ENCODE assay signal across 31 mouse cellular contexts in the genomic region with DNA sequence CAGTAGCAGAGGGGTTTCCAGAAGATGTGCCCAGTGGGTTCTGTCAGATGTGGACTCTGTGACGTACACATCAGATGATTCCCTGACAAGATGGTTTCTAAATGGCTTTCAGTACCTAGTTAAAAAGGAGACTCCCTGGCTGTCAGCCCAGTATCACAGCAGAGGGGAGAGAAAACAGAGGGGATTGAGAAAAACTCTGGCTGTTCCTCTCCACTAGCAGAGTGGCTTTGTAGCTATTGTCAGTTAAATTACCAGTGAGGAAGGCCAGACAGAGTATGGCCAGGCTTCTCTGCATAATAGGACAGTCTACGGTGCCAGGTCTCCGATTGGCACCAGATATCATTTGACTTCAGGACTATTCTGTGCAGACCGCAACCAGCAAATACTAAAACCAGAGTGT. TPM values are rescaled to one million over a fixed set of nuclear protein-coding genes. Genes with fewer than 3 reads are reported as not detected.
DNase-seq lines count a peak whose midpoint lies in the region; ATAC-seq and TF ChIP-seq lines count a peak whose summit lies in the region.
"Had no signal": no experiment of that assay in that cellular context is flagged by ENCODE, and none has a peak within 500 bp of the region (broad histone marks: within the 10 kb centered on the region; RNA-seq: fewer than 3 reads in every experiment).

No protein-coding gene starts in this region.

- no peak overlapping the region for H3K4me2 ChIP-seq in forebrain, embryonic 13.5 days
- H3K4me2 ChIP-seq in hindbrain, embryonic 15.5 days: no peak overlapping the region
- H3K4me2 ChIP-seq in hindbrain, embryonic 12.5 days (replicated peaks): no peak overlapping the region
- no peak overlapping the region for H3K4me2 ChIP-seq in midbrain, embryonic 15.5 days
- no peak overlapping the region for H3K4me2 ChIP-seq in midbrain, embryonic 11.5 days
- H3K4me2 ChIP-seq in forebrain, postnatal 0 days (ENCODE audit: low read depth): no peak overlapping the region
- H3K4me2 ChIP-seq: heart, embryonic 13.5 days; intestine, embryonic 15.5 days; limb, embryonic 15.5 days; liver, embryonic 13.5 days had no signal

- 60% methylated on average over 4 of the region's 4 CpGs for WGBS in forebrain, embryonic 13.5 days
- 85% methylated on average over 4 of the region's 4 CpGs for WGBS in forebrain, embryonic 10.5 days
- 54% methylated on average over 4 of the region's 4 CpGs for WGBS in hindbrain, embryonic 15.5 days
- WGBS in hindbrain, embryonic 12.5 days: 72% methylated on average over 4 of the region's 4 CpGs
- WGBS in midbrain, embryonic 15.5 days: 57% methylated on average over 4 of the region's 4 CpGs
- 85% methylated on average over 4 of the region's 4 CpGs for WGBS in midbrain, embryonic 11.5 days
- 40% methylated on average over 4 of the region's 4 CpGs for WGBS in forebrain, postnatal 0 days

- no peak overlapping the region for H3K9ac ChIP-seq in forebrain, embryonic 13.5 days
- H3K9ac ChIP-seq in hindbrain, embryonic 15.5 days: no peak overlapping the region
- H3K9ac ChIP-seq in hindbrain, embryonic 12.5 days: no peak overlapping the region
- no peak overlapping the region for H3K9ac ChIP-seq in midbrain, embryonic 15.5 days
- H3K9ac ChIP-seq in midbrain, embryonic 11.5 days (ENCODE audit: low read length): no peak overlapping the region
- no peak overlapping the region for H3K9ac ChIP-seq in forebrain, postnatal 0 days
- H3K9ac ChIP-seq: heart, embryonic 13.5 days; intestine, embryonic 15.5 days; limb, embryonic 15.5 days; liver, embryonic 13.5 days had no signal

- H3K36me3 ChIP-seq in forebrain, embryonic 13.5 days (ENCODE audit: poor library complexity, severe bottlenecking): no peaks in the 10 kb centered on the region
- no peaks in the 10 kb centered on the region for H3K36me3 ChIP-seq in forebrain, embryonic 10.5 days (replicated peaks)
- no peaks in the 10 kb centered on the region for H3K36me3 ChIP-seq in hindbrain, embryonic 15.5 days
- H3K36me3 ChIP-seq in hindbrain, embryonic 12.5 days: no peaks in the 10 kb centered on the region
- H3K36me3 ChIP-seq in midbrain, embryonic 15.5 days (replicated peaks): no peaks in the 10 kb centered on the region
- H3K36me3 ChIP-seq in midbrain, embryonic 11.5 days (ENCODE audit: control insufficient read depth, insufficient read depth, low read length): no peaks in the 10 kb centered on the region
- no peaks in the 10 kb centered on the region for H3K36me3 ChIP-seq in forebrain, postnatal 0 days (ENCODE audit: insufficient read depth)
- H3K36me3 ChIP-seq: G1E; heart, embryonic 13.5 days; intestine, embryonic 15.5 days; limb, embryonic 10.5 days; limb, embryonic 15.5 days; liver, embryonic 13.5 days had no signal

- no peak for TF ChIP-seq CTCF in forebrain, postnatal 0 days (IDR thresholded peaks at IDR 0.05; ENCODE audit: low read depth)

- H3K9me3 ChIP-seq in forebrain, embryonic 13.5 days (replicated peaks): no peaks in the 10 kb centered on the region
- no peaks in the 10 kb centered on the region for H3K9me3 ChIP-seq in forebrain, embryonic 10.5 days
- H3K9me3 ChIP-seq in hindbrain, embryonic 15.5 days: no peaks in the 10 kb centered on the region
- no peaks in the 10 kb centered on the region for H3K9me3 ChIP-seq in hindbrain, embryonic 12.5 days (replicated peaks)
- H3K9me3 ChIP-seq in midbrain, embryonic 15.5 days: no peaks in the 10 kb centered on the region
- no peaks in the 10 kb centered on the region for H3K9me3 ChIP-seq in midbrain, embryonic 11.5 days (ENCODE audit: control insufficient read depth, low read length)
- no peaks in the 10 kb centered on the region for H3K9me3 ChIP-seq in forebrain, postnatal 0 days (ENCODE audit: low read length)
- H3K9me3 ChIP-seq: heart, embryonic 13.5 days; intestine, embryonic 15.5 days; limb, embryonic 10.5 days; limb, embryonic 15.5 days; liver, embryonic 13.5 days had no signal

- H3K4me1 ChIP-seq in forebrain, embryonic 13.5 days: 0 out of 2 replicates have a peak, but pooled peaks cover 2% of the 10 kb centered on the region
- no peaks in the 10 kb centered on the region for H3K4me1 ChIP-seq in forebrain, embryonic 10.5 days
- H3K4me1 ChIP-seq in hindbrain, embryonic 15.5 days (replicated peaks): 0 out of 2 replicates have a peak, but pooled peaks cover 6% of the 10 kb centered on the region
- H3K4me1 ChIP-seq in hindbrain, embryonic 12.5 days: no peaks in the 10 kb centered on the region
- H3K4me1 ChIP-seq in midbrain, embryonic 15.5 days: no peaks in the 10 kb centered on the region
- H3K4me1 ChIP-seq in midbrain, embryonic 11.5 days (ENCODE audit: control insufficient read depth, insufficient read depth, low read length): no peaks in the 10 kb centered on the region
- no peaks in the 10 kb centered on the region for H3K4me1 ChIP-seq in forebrain, postnatal 0 days (ENCODE audit: insufficient read depth)
- H3K4me1 ChIP-seq: heart, embryonic 13.5 days; intestine, embryonic 15.5 days; limb, embryonic 10.5 days; limb, embryonic 15.5 days; liver, embryonic 13.5 days had no signal

- DNase-seq in forebrain, embryonic 10.5 days (ENCODE audit: extremely low spot score, low spot score): no peak
- DNase-seq in midbrain, embryonic 11.5 days (ENCODE audit: low spot score, missing footprints): no peak
- DNase-seq in forebrain, postnatal 0 days: no peak
- no peak for DNase-seq in lung, postnatal 14 days
- DNase-seq: adrenal gland, postnatal 14 days; cerebellum, adult 11-12 months; gastrocnemius, postnatal 25 days; heart, adult 2 months; heart, postnatal 10 days; kidney, adult 8-10 months; kidney, postnatal 4 days; liver, embryonic 13.5 days; lung, adult 18-20 months; right cerebral cortex, postnatal 4 days; thymus, adult 18-20 months; thymus, postnatal 36 days had no signal

- ATAC-seq in forebrain, embryonic 13.5 days: 0 out of 2 replicates have a peak, but pooled peaks have one; percentile 27
- ATAC-seq in hindbrain, embryonic 15.5 days (ENCODE audit: low FRiP score, low read depth): peak; percentile 73
- ATAC-seq in hindbrain, embryonic 12.5 days (ENCODE audit: low FRiP score): no peak
- 0 out of 2 replicates have a peak, but pooled peaks have one; percentile 60 for ATAC-seq in midbrain, embryonic 15.5 days (replicated peaks)
- no peak for ATAC-seq in midbrain, embryonic 11.5 days (ENCODE audit: low FRiP score)
- ATAC-seq in forebrain, postnatal 0 days: peak; percentile 40
- ATAC-seq: intestine, embryonic 15.5 days; lung, postnatal 0 days; Patski had no signal

- H3K4me3 ChIP-seq in forebrain, embryonic 13.5 days: no peak overlapping the region
- no peak overlapping the region for H3K4me3 ChIP-seq in forebrain, embryonic 10.5 days
- H3K4me3 ChIP-seq in hindbrain, embryonic 15.5 days: no peak overlapping the region
- H3K4me3 ChIP-seq in hindbrain, embryonic 12.5 days: no peak overlapping the region
- no peak overlapping the region for H3K4me3 ChIP-seq in midbrain, embryonic 15.5 days
- H3K4me3 ChIP-seq in midbrain, embryonic 11.5 days (ENCODE audit: low read depth, low read length): no peak overlapping the region
- H3K4me3 ChIP-seq in forebrain, postnatal 0 days (ENCODE audit: low read depth, low read length): no peak overlapping the region
- H3K4me3 ChIP-seq: erythroblast, embryonic 14.5 days; heart, adult 2 months; heart, embryonic 13.5 days; intestine, embryonic 15.5 days; limb, embryonic 10.5 days; limb, embryonic 15.5 days; liver, embryonic 13.5 days had no signal

- no peak overlapping the region for H3K27ac ChIP-seq in forebrain, embryonic 13.5 days
- H3K27ac ChIP-seq in forebrain, embryonic 10.5 days: no peak overlapping the region
- H3K27ac ChIP-seq in hindbrain, embryonic 15.5 days (replicated peaks): no peak overlapping the region
- no peak overlapping the region for H3K27ac ChIP-seq in hindbrain, embryonic 12.5 days
- H3K27ac ChIP-seq in midbrain, embryonic 15.5 days: no peak overlapping the region
- no peak overlapping the region for H3K27ac ChIP-seq in midbrain, embryonic 11.5 days (ENCODE audit: low read depth, low read length)
- no peak overlapping the region for H3K27ac ChIP-seq in forebrain, postnatal 0 days (ENCODE audit: low read depth, low read length)
- H3K27ac ChIP-seq: heart, adult 2 months; heart, embryonic 13.5 days; intestine, embryonic 15.5 days; kidney, postnatal 0 days; limb, embryonic 10.5 days; limb, embryonic 15.5 days; liver, embryonic 13.5 days; macrophage; stomach, postnatal 0 days had no signal

- no peaks in the 10 kb centered on the region for H3K27me3 ChIP-seq in forebrain, embryonic 13.5 days
- H3K27me3 ChIP-seq in forebrain, embryonic 10.5 days (ENCODE audit: poor library complexity, severe bottlenecking): no peaks in the 10 kb centered on the region
- peaks cover 3% of the 10 kb centered on the region; the same call in 1 of the 2 replicates for H3K27me3 ChIP-seq in hindbrain, embryonic 15.5 days
- H3K27me3 ChIP-seq in hindbrain, embryonic 12.5 days: no peaks in the 10 kb centered on the region; the same call in 1 of the 2 replicates
- H3K27me3 ChIP-seq in midbrain, embryonic 15.5 days (replicated peaks): 0 out of 2 replicates have a peak, but pooled peaks cover 3% of the 10 kb centered on the region
- no peaks in the 10 kb centered on the region for H3K27me3 ChIP-seq in midbrain, embryonic 11.5 days (ENCODE audit: control insufficient read depth, insufficient read depth, low read length)
- no peaks in the 10 kb centered on the region for H3K27me3 ChIP-seq in forebrain, postnatal 0 days (ENCODE audit: insufficient read depth, low read length)
- H3K27me3 ChIP-seq: heart, embryonic 13.5 days; intestine, embryonic 15.5 days; limb, embryonic 15.5 days; liver, embryonic 13.5 days; Patski had no signal

RNA-seq across cellular contexts. Expression of a gene that starts 8.8 kb away (rescaled TPM):
- 20.4 and 27.0 TPM in 2 replicates for polyA plus RNA-seq in forebrain, embryonic 13.5 days (2015; fragmentation: Nextera tagmentation; extraction: Ambion mirVana)
- 73.9 and 74.2 TPM in 2 replicates for polyA plus RNA-seq in forebrain, embryonic 10.5 days (2016; fragmentation: Nextera tagmentation; extraction: Ambion mirVana)
- polyA plus RNA-seq in hindbrain, embryonic 15.5 days (2015; fragmentation: Nextera tagmentation; extraction: Ambion mirVana): 5.9 and 7.0 TPM in 2 replicates
- polyA plus RNA-seq in hindbrain, embryonic 12.5 days (2016; fragmentation: Nextera tagmentation; extraction: Ambion mirVana): 16.2 and 20.2 TPM in 2 replicates
- 3.4 and 4.1 TPM in 2 replicates for polyA plus RNA-seq in midbrain, embryonic 15.5 days (2015; fragmentation: Nextera tagmentation; extraction: Ambion mirVana)
- polyA plus RNA-seq in midbrain, embryonic 11.5 days (2014; fragmentation: Nextera tagmentation; extraction: Ambion mirVana): 41.2 and 45.2 TPM in 2 replicates
- 2.1 and 4.7 TPM in 2 replicates for total RNA-seq in forebrain, postnatal 0 days (2014; rRNA removed)
- polyA plus RNA-seq in forebrain, postnatal 0 days (2015; fragmentation: Nextera tagmentation; extraction: Ambion mirVana): 2.7 and 4.2 TPM in 2 replicates

Comparison
In these comparisons a context has a peak if more than half of its experiments do, and no peak if none do; other contexts are left out.
1. ATAC-seq: peak in forebrain, embryonic 13.5 days (single experiment), hindbrain, embryonic 15.5 days (single experiment), midbrain, embryonic 15.5 days (single experiment) and forebrain, postnatal 0 days (single experiment); none in hindbrain, embryonic 12.5 days (single experiment) and midbrain, embryonic 11.5 days (single experiment).